Mouse (Mus musculus) megakaryocyte progenitor cell, adult 5-6 weeks (primary cell): ENCODE results near the gene Cdc42se2. TPM values are rescaled to one million over a fixed set of nuclear protein-coding genes. Genes with fewer than 3 reads are reported as not detected.

Experiments
- ATAC-seq: replicated peaks from 2 replicates; pipeline ENCODE4 v1.8.0; 2016; ENCODE audit warnings: mild to moderate bottlenecking, moderate TSS enrichment, inconsistent platforms; ENCODE audit not compliant: poor library complexity
- total RNA-seq, 2 experiments: library from RNA; stranded (forward) in 1 of 2; stranded (reverse) in 1 of 2; fragments of 157-497, 149-512 nt in 1 of 2; fragments of 200-1000 nt in 1 of 2; gene quantifications; 2 replicates each; pipeline versions ENCODE4 v1.2.3 to v1.2.4; 2015 to 2017

Cdc42se2 gene
- total RNA-seq (2015): 39.1 and 41.1 TPM in 2 replicates
- total RNA-seq (2017): 51.9 and 52.0 TPM in 2 replicates

GRCm38 (mm10) chr11:54787488-54788474 lies at the start of gene Cdc42se2:
Gene Cdc42se2 (minus strand): TSS chr11:54787675.
- peak; percentile 98 for ATAC-seq

DNA sequence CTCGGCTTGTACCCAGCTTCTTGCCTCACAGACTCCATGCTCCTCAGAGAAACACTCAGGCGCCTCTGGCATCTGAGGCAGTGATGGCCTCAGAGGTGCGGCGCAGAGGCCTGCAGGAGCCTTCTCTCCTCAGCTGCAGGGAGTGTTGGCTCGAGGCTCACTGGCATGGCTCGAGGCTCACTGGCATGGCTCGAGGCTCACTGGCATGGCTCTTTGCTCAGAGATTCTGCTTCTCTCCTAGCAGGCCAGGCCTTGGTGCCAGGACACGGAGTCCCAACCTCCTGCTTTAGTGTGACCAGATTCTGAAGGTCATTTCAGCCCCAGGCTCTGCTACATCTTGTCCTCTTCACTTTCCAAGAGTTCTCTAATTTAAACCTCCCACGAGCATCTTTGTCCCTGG lies 48.6 kb upstream of the Cdc42se2 start:
- no peak for ATAC-seq

DNA sequence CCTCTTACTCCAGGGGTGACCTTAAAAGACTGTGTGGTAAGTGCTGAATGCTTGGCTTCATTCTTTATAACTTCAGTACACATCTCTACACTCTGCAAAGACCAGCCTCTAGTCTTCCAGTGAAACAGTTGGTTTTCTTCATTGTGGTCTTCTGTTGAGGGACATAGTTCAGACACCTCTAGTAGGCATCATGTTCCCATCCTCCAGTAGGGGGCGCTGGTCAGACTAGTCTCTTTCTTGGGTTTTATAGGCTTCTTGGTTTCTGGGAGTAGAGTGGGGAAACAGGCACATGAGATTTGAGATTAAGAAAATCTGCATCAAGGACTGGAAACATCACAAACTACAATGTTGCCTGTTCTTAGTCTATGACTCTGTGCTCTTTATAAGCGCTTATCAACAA lies 47.1 kb upstream of the Cdc42se2 start:
- ATAC-seq: no peak

DNA sequence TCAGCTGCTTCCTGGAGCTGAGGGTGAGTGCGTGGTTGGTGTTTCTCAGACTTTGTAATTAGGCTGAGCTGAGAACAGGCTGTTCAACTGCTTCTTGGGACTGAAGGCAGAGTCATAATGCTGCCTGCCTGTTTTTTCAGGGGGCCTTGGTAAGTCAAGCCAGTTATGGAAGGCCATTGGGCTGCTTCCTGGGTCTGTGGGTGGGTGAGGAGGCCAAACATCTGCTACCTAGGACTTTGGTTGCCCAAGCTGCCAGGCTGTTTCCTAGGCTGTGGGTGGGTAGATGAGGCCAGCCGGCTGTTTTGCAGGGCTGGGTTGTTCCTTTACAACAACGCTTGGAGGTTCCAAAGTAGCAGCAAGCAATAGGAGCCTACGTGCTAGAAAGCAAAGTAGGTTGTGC lies 46.4 kb upstream of the Cdc42se2 start:
- ATAC-seq: no peak

- no peak for ATAC-seq
These were observed 39.3 kb upstream of the Cdc42se2 start for GRCm38 (mm10) chr11:54826819-54827218.

DNA sequence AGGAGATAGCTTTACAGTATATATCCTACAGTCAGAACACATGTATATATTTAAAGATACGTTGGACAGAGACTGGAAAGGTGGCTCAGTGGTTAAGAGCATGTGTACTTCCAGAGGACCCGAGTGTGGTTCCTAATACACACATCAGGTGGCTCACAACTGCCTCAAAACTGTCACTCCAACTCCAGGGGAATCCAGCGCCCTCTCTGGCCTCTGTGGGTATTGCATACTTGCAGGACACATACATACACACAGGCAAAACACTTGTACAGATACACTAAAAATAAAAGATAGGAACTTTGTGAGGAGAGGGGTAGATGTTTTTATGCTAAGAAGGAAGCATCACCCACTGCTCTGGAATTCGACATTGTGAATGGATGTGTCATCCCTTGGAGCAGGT lies 38.3 kb upstream of the Cdc42se2 start:
- no peak for ATAC-seq

- ATAC-seq: no peak
These were observed 36.0 kb upstream of the Cdc42se2 start for GRCm38 (mm10) chr11:54823467-54823866.

GRCm38 (mm10) chr11:54819489-54819888 lies 32.0 kb upstream of the Cdc42se2 start:
- ATAC-seq: no peak

GRCm38 (mm10) chr11:54817449-54817848 lies 30.0 kb upstream of the Cdc42se2 start:
- ATAC-seq: no peak

DNA sequence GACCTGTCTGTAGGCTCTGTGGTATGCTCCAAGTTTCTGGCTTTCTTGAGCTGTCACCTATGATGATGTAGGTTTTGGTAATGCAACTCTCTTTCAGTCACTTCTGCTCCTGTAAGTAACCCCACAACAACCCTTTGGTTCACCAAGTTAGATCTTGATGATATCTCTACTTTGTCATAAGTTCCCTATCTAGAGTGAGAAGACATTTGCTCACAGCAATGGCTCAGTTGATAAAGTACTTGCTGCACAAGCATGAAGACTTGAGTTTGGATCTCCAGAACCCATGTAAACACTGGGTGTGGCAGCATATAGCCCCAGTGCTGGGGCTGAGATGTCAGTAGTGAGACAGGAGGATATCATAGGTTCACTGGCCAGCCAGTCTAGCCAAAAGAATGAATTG lies 28.2 kb upstream of the Cdc42se2 start:
- ATAC-seq: no peak

GRCm38 (mm10) chr11:54812812-54813516 lies 25.5 kb upstream of the Cdc42se2 start:
- ATAC-seq: no peak

DNA sequence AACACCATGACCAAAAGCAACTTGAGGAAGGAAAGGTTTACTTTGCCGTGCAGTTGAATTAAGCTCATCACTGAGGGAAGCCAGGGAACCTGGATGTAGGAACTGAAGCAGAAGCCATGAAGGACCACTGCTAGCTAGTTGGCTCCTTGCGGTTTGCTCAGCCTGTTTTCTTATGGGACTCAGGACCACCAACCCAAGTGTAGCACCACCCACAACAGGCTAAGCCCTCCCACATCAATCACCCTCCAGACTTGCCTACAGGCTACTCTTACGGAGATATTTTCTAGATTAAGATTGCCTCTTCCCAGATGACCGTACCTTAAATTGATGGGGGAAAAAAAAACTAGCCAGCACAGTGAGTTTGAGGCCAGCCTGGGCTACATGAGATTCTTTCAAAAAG lies 24.8 kb upstream of the Cdc42se2 start:
- no peak for ATAC-seq

GRCm38 (mm10) chr11:54811054-54811453 lies 23.6 kb upstream of the Cdc42se2 start:
- ATAC-seq: no peak

DNA sequence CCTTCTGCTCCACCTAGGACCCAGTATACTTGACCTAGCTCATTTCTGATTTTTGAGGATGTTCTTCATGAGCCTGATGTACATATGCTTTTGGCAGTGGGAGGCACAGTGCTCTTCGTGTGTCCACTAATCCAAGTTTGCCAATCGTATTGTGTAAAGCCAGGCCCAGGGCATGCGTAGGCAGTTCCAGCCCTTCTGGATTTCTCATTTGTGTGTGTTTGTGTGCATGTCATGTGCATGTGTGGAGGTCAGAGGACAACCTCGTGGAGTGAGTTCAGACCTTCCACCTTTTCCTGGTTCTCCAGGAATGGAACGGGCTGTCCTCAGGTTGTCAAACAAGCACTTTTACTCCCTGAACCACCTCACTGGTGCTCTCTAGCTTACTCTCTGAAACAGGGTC lies 22.1 kb upstream of the Cdc42se2 start:
- no peak for ATAC-seq

DNA sequence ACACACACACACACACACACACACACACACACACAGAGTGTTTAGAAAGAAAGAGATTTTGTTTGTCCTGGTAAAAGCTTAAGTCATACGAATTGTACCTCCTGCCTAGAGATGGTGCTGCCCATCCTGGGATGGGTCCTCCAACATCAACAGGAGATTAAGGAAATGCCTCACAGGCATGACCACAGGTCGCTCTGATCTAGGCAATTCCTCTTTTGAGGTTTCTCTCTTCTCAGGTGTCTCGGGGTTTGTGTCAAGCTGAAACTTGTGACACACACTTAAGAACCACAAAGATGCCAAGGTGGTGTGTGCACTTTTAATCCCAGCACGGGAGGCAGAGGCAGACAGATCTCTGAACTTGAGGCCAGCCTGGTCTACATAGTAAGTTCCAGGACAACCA lies 20.7 kb upstream of the Cdc42se2 start:
- ATAC-seq: peak; percentile 47

DNA sequence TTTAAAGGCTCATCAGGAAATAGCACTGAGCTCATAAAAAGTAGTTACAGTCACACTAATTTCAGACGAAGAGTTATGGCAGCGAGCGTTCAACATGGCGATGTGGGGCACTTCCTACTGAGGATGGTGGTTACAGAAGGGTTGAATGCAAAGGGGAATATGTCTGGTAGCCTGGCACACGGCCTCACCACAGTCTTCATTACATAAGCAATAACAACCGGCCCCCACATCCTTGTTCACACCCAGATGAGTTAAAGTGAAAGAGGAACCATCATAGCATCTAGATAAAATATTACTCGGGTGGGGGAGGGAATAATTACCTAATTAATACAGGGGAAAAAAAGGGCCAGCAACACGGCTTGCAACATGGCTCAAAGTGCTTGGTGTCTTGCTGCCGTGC lies 20.2 kb upstream of the Cdc42se2 start:
- peak; percentile 98 for ATAC-seq

GRCm38 (mm10) chr11:54806891-54807290 lies 19.4 kb upstream of the Cdc42se2 start:
- ATAC-seq: no peak

DNA sequence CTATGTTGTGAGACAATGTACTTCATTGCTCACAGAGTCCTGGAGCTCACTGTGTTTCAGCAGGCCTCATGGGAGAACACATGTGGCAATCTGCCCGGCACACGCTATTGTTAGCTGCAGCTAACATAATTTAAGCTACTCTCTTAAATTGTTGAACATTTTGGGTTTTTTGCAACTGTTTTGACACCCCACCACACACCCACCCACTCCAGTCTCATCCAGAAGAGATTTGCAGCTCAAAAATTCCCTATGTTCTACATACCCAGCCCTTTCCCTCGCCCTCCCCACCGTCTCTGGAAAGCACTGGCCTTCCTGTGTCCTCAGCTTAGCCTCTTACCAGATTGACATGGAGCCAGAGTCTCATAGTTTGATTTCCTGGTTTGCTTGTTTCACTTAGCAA lies 17.7 kb upstream of the Cdc42se2 start:
- no peak for ATAC-seq

DNA sequence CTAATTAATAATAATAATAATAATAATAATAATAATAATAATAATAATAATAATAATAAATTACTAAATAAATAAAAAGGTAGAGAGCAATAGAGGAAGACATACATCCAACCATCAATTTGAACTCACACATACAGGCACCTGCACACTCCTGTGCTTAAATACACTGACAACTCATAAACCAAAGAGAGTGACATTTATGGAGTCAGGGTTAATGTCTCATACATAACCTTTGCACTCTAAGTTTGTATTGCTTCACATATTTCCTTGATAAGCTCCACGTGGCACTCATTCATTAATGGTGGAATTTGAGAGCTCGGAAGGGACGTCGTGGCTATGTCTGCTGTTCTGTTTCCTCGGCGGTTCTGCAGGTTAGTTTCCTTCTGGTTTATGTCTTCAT lies 15.1 kb upstream of the Cdc42se2 start:
- no peak for ATAC-seq

- peak; percentile 97 for ATAC-seq
These were observed 14.5 kb upstream of the Cdc42se2 start for GRCm38 (mm10) chr11:54801791-54802558.

DNA sequence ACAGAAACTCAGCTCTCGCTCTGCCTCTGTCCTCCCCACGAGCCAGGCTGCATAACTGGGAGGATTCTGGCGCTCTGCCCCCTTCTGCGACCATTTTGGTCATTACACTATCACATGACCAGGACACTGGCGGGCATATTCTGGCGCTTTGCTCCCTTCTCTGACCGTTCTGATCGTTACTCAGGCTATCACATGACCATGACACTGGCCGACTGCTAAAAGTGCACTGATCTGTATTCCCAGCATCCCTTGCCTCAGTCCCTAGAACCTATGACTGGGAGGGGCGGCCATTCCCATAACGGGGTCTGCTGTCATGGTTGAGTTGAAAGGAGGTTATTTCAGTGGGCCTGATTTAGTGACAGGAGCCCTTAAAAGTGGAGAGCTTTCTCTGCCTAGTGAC lies 9.1 kb upstream of the Cdc42se2 start:
- ATAC-seq: no peak
